Mouse (Mus musculus) MEL (cell line): ENCODE results near the gene Cog4. TPM values are rescaled to one million over a fixed set of nuclear protein-coding genes. Genes with fewer than 3 reads are reported as not detected.

Source experiments
- DNase-seq: peaks from one replicate; pipeline ENCODE4 v3.0.0; 2011; ENCODE audit warnings: low read depth, low spot score
- H3K27ac ChIP-seq: 2 replicates; pipeline ENCODE4 v1.5.1; 2012; ENCODE audit warnings: low read depth, mild to moderate bottlenecking, control low read depth, low read length, moderate library complexity; ENCODE audit not compliant: control insufficient read depth
- H3K27me3 ChIP-seq, 2 experiments: fragments of 150-350 bp in 1 of 2; sonication (generic) in 1 of 2; 2 replicates each; pipeline ENCODE4 v1.6.1; 2012; ENCODE audit warnings: low read length in 2 of 2, mild to moderate bottlenecking in 2 of 2, improper control_type of control experiment in 1 of 2, moderate library complexity in 1 of 2; ENCODE audit not compliant: insufficient read depth in 2 of 2, control insufficient read depth in 1 of 2
- H3K36me3 ChIP-seq, 2 experiments: 2 replicates each; pipeline ENCODE4 v1.6.1; 2012 to 2014; ENCODE audit warnings: low read length in 2 of 2, improper control_type of control experiment in 1 of 2, inconsistent platforms in 1 of 2, mild to moderate bottlenecking in 1 of 2; ENCODE audit not compliant: insufficient read depth in 2 of 2, control insufficient read depth in 1 of 2
- H3K4me1 ChIP-seq, 2 experiments: fragments of 150-350 bp in 1 of 2; sonication (generic) in 1 of 2; 2 replicates each; pipeline ENCODE4 v1.6.1; 2012; ENCODE audit warnings: low read length in 2 of 2, improper control_type of control experiment in 1 of 2, mild to moderate bottlenecking in 1 of 2; ENCODE audit not compliant: insufficient read depth in 2 of 2, control insufficient read depth in 1 of 2
- H3K4me3 ChIP-seq, 2 experiments: fragments of 150-350 bp in 1 of 2; sonication (generic) in 1 of 2; 2 replicates each; pipeline ENCODE4 v1.5.1; 2012; ENCODE audit warnings: low read depth in 2 of 2, low read length in 2 of 2, mild to moderate bottlenecking in 2 of 2, moderate library complexity in 2 of 2, control low read depth in 1 of 2, improper control_type of control experiment in 1 of 2; ENCODE audit not compliant: control insufficient read depth in 1 of 2, insufficient read depth in 1 of 2
- H3K79me2 ChIP-seq: 2 replicates; pipeline ENCODE4 v1.6.1; 2012; ENCODE audit warnings: mild to moderate bottlenecking, low read length, moderate library complexity; ENCODE audit not compliant: control insufficient read depth, poor library complexity, insufficient read depth
- H3K9ac ChIP-seq: 2 replicates; pipeline ENCODE4 v1.6.1; 2012; ENCODE audit warnings: low read depth, mild to moderate bottlenecking, control low read depth, low read length, moderate library complexity; ENCODE audit not compliant: control insufficient read depth, poor library complexity, severe bottlenecking
- H3K9me3 ChIP-seq: fragments of 150-350 bp; sonication (generic); replicated peaks from 2 replicates; pipeline ENCODE4 v1.6.1; 2012; ENCODE audit warnings: mild to moderate bottlenecking, low read length, improper control_type of control experiment, moderate library complexity; ENCODE audit not compliant: insufficient read depth
- CHD1 ChIP-seq: IDR thresholded peaks from 2 replicates; pipeline ENCODE4 v1.6.1; 2012; ENCODE audit warnings: low read depth, mild to moderate bottlenecking, inconsistent platforms, low read length, improper control_type of control experiment
- CHD2 ChIP-seq: IDR thresholded peaks from 2 replicates; pipeline ENCODE4 v1.6.1; 2011; ENCODE audit warnings: low read length, improper control_type of control experiment
- E2F4 ChIP-seq: IDR thresholded peaks from 2 replicates; pipeline ENCODE4 v1.6.1; 2011; ENCODE audit warnings: low read depth, low read length, improper control_type of control experiment, borderline replicate concordance
- ELF1 ChIP-seq: IDR thresholded peaks from 2 replicates; pipeline ENCODE4 v1.6.1; 2014; ENCODE audit warnings: low read depth, mild to moderate bottlenecking, inconsistent platforms, low read length, improper control_type of control experiment, moderate library complexity
- EP300 ChIP-seq, 2 experiments: IDR thresholded peaks; 2 replicates each; pipeline ENCODE4 v1.6.1; 2011; ENCODE audit warnings: improper control_type of control experiment in 2 of 2, low read length in 2 of 2, low read depth in 1 of 2, mild to moderate bottlenecking in 1 of 2
- ETS1 ChIP-seq: IDR thresholded peaks from 2 replicates; pipeline ENCODE4 v1.6.1; 2012; ENCODE audit warnings: low read depth, mild to moderate bottlenecking, inconsistent platforms, low read length, improper control_type of control experiment, moderate library complexity
- HCFC1 ChIP-seq: IDR thresholded peaks from 2 replicates; pipeline ENCODE4 v1.6.1; 2012; ENCODE audit warnings: low read depth, mild to moderate bottlenecking, inconsistent platforms, low read length, improper control_type of control experiment, moderate library complexity
- KAT2A ChIP-seq: conservative IDR thresholded peaks from 2 replicates; pipeline ENCODE4 v1.6.1; 2012; ENCODE audit warnings: low read depth, low read length, improper control_type of control experiment, inconsistent platforms
- MAX ChIP-seq: IDR thresholded peaks from 2 replicates; pipeline ENCODE4 v1.6.1; 2011; ENCODE audit warnings: low read length, improper control_type of control experiment
- MYB ChIP-seq: IDR thresholded peaks from 2 replicates; pipeline ENCODE4 v1.6.1; 2011; ENCODE audit warnings: mild to moderate bottlenecking, low read depth, low read length, improper control_type of control experiment
- MYC ChIP-seq: IDR thresholded peaks from 2 replicates; pipeline ENCODE4 v1.6.1; 2011; ENCODE audit warnings: low read depth, mild to moderate bottlenecking, low read length, improper control_type of control experiment, moderate library complexity
- NELFE ChIP-seq: IDR thresholded peaks from 2 replicates; pipeline ENCODE4 v1.6.1; 2011; ENCODE audit warnings: low read depth, low read length, improper control_type of control experiment
- NRF1 ChIP-seq: IDR thresholded peaks from 2 replicates; pipeline ENCODE4 v1.6.1; 2014; ENCODE audit warnings: low read depth, mild to moderate bottlenecking, inconsistent platforms, low read length, improper control_type of control experiment, moderate library complexity; ENCODE audit not compliant: poor library complexity, insufficient read depth, severe bottlenecking
- POLR2A ChIP-seq, 2 experiments: IDR thresholded peaks; 2 replicates each; pipeline ENCODE4 v1.6.1; 2011 to 2012; ENCODE audit warnings: low read length in 2 of 2, mild to moderate bottlenecking in 2 of 2, control low read depth in 1 of 2, improper control_type of control experiment in 1 of 2, low read depth in 1 of 2, moderate library complexity in 1 of 2; ENCODE audit not compliant: control insufficient read depth in 1 of 2, insufficient read depth in 1 of 2, poor library complexity in 1 of 2
- POLR2AphosphoS2 ChIP-seq: IDR thresholded peaks from 2 replicates; pipeline ENCODE4 v1.6.1; 2011; ENCODE audit warnings: low read length, improper control_type of control experiment
- SIN3A ChIP-seq: IDR thresholded peaks from 2 replicates; pipeline ENCODE4 v1.6.1; 2012; ENCODE audit warnings: low read length, improper control_type of control experiment, inconsistent platforms
- TBP ChIP-seq: IDR thresholded peaks from 2 replicates; pipeline ENCODE4 v1.8.0; 2011; ENCODE audit warnings: low read depth, low read length, improper control_type of control experiment
- ZC3H11A ChIP-seq: IDR thresholded peaks from 2 replicates; pipeline ENCODE4 v1.6.1; 2012; ENCODE audit warnings: low read depth, mild to moderate bottlenecking, inconsistent platforms, low read length, improper control_type of control experiment
- ZKSCAN1 ChIP-seq: IDR thresholded peaks from 2 replicates; pipeline ENCODE4 v1.6.1; 2012; ENCODE audit warnings: low read depth, mild to moderate bottlenecking, inconsistent platforms, low read length, improper control_type of control experiment, moderate library complexity
- ZNF384 ChIP-seq: IDR thresholded peaks from 2 replicates; pipeline ENCODE4 v1.6.1; 2012; ENCODE audit warnings: low read depth, mild to moderate bottlenecking, inconsistent platforms, low read length, improper control_type of control experiment
- polyA plus RNA-seq, 2 experiments: library from polyadenylated mRNA; stranded (reverse) in 1 of 2; unstranded in 1 of 2; fragments of >175 nt in 1 of 2; fragments of >200 nt in 1 of 2; gene quantifications; 2 replicates each; pipeline versions ENCODE4 v1.2.1 to v1.2.4; 2012; ENCODE audit warnings: low replicate concordance in 2 of 2, low read depth in 1 of 2; ENCODE audit not compliant: insufficient read length in 2 of 2, insufficient read depth in 1 of 2, missing spikeins in 1 of 2
- total RNA-seq: library from RNA; depleted of rRNA; stranded (reverse); fragments of 300-350 nt; gene quantifications from 2 replicates; pipeline ENCODE4 v1.2.3, GENCODE M21; 2012

The Cog4 gene
- total and polyA plus RNA-seq, 3 experiments = 32.1 to 35.3 TPM; not detected in 1

GRCm38 (mm10) chr8:110919341-110920031 lies 73.1 kb downstream of the Cog4 start, which contains the start of gene St3gal2 (continued):
- TF ChIP-seq ETS1 (peak; percentile 66), ZC3H11A (no peak), POLR2AphosphoS2 (no peak)

- H3K4me1 ChIP-seq = peaks cover 9 to 26% of the 10 kb centered on the region in 2 experiments
- DNase-seq = peak; percentile 59
- peaks cover 0 to 22% of the 10 kb centered on the region in 2 experiments; a peak in 2 of 4 replicates for H3K36me3 ChIP-seq
- TF ChIP-seq MYB (no peak), SIN3A (peak; percentile 42; the same call in 1 of the 2 replicates), POLR2A (IDR thresholded peaks at IDR 0.05; ENCODE audit: control insufficient read depth in 1 of 2, insufficient read depth in 1 of 2, low read depth in 1 of 2, low read length in 2 of 2, poor library complexity in 1 of 2) (peak in 1 of 2 experiments; percentile 10; a peak in 1 of 4 replicates), ELF1 (no peak), CHD2 (no peak)
- TF ChIP-seq, all 39 proteins: peak for 2
- peaks cover 15% of the 10 kb centered on the region for H3K79me2 ChIP-seq
- peak overlapping the region; percentile 61 for H3K27ac ChIP-seq
- H3K4me3 ChIP-seq = peak overlapping the region; percentile 77 to 90
- H3K27me3 ChIP-seq = no peaks in the 10 kb centered on the region
- H3K9ac ChIP-seq = peak overlapping the region; percentile 92
- H3K9me3 ChIP-seq = no peaks in the 10 kb centered on the region
These were observed 73.8 kb downstream of the Cog4 start for GRCm38 (mm10) chr8:110920032-110920772.

GRCm38 (mm10) chr8:110920773-110921277 lies 74.4 kb downstream of the Cog4 start:
- H3K9me3 ChIP-seq = no peaks in the 10 kb centered on the region
- H3K4me1 ChIP-seq = peaks cover 9 to 26% of the 10 kb centered on the region in 2 experiments
- no peak for DNase-seq
- H3K27me3 ChIP-seq = no peaks in the 10 kb centered on the region
- peak overlapping the region; percentile 92 for H3K9ac ChIP-seq
- H3K79me2 ChIP-seq = peaks cover 15% of the 10 kb centered on the region
- peak overlapping the region; percentile 77 to 90 for H3K4me3 ChIP-seq
- H3K27ac ChIP-seq = peak overlapping the region; percentile 61
- no peak for TF ChIP-seq KAT2A
- TF ChIP-seq MYC = no peak
- TF ChIP-seq ELF1 = no peak
- TF ChIP-seq ZKSCAN1 = no peak
- 0 out of 2 replicates have a peak, but pooled peaks have one; percentile 26 for TF ChIP-seq MAX
- TF ChIP-seq CHD1 = 0 out of 2 replicates have a peak, but pooled peaks have one; percentile 29
- TF ChIP-seq MYB = no peak
- TF ChIP-seq NRF1 = no peak
- TF ChIP-seq SIN3A = no peak
- TF ChIP-seq EP300 (IDR thresholded peaks at IDR 0.05; ENCODE audit: low read depth in 1 of 2, low read length in 2 of 2) = no peak
- TF ChIP-seq E2F4 = no peak
- no peak for TF ChIP-seq ZC3H11A
- 0 out of 2 replicates have a peak, but pooled peaks have one; percentile 31 for TF ChIP-seq HCFC1
- 0 out of 4 replicates have a peak, but pooled peaks of 1 of the 2 experiments have one; percentile 14 for TF ChIP-seq POLR2A (IDR thresholded peaks at IDR 0.05; ENCODE audit: control insufficient read depth in 1 of 2, insufficient read depth in 1 of 2, low read depth in 1 of 2, low read length in 2 of 2, poor library complexity in 1 of 2)
- 0 out of 2 replicates have a peak, but pooled peaks have one; percentile 27 for TF ChIP-seq NELFE
- no peak for TF ChIP-seq ZNF384
- 0 out of 2 replicates have a peak, but pooled peaks have one; percentile 30 for TF ChIP-seq TBP
- peaks cover 0 to 22% of the 10 kb centered on the region in 2 experiments; a peak in 2 of 4 replicates for H3K36me3 ChIP-seq
